Mouse (Mus musculus) cortical plate, adult 2 months (tissue): ENCODE data around the gene Sap30l.

Experiments used
- CTCF ChIP-seq: fragments of 200-500 bp; IDR thresholded peaks from 2 replicates; pipeline ENCODE4 v1.5.1; 2011; ENCODE audit warnings: mild to moderate bottlenecking, control low read depth, low read length; ENCODE audit not compliant: insufficient read depth; ENCODE audit errors: extremely low read depth
- POLR2A ChIP-seq: fragments of 200-500 bp; IDR thresholded peaks from 2 replicates; pipeline ENCODE4 v1.6.1; 2011; ENCODE audit warnings: mild to moderate bottlenecking, low read length, control low read depth; ENCODE audit not compliant: insufficient read depth; ENCODE audit errors: extremely low read depth

GRCm38 (mm10) chr11:57799456-57799855 lies 2.0 kb upstream of the Sap30l start:
- no peak for TF ChIP-seq POLR2A
- TF ChIP-seq CTCF = no peak
